Mouse (Mus musculus) cerebellum, adult 11-12 months (tissue): ENCODE results near the gene Rbfox2.

Experiments used
- DNase-seq: peaks from one replicate; pipeline ENCODE4 v3.0.0; 2022

The Rbfox2 gene

GRCm38 (mm10) chr15:77268415-77268814 lies 38.4 kb downstream of the Rbfox2 start:
- no peak for DNase-seq

- DNase-seq = no peak
Measured at GRCm38 (mm10) chr15:77265318-77265717, 41.5 kb downstream of the Rbfox2 start.

GRCm38 (mm10) chr15:77264314-77264713 lies 42.5 kb downstream of the Rbfox2 start:
- no peak for DNase-seq

GRCm38 (mm10) chr15:77262782-77263181 lies 44.0 kb downstream of the Rbfox2 start:
- DNase-seq = no peak

- peak; percentile 67 for DNase-seq
Measured at GRCm38 (mm10) chr15:77257437-77258229, 49.2 kb downstream of the Rbfox2 start.

- DNase-seq = no peak
Measured at GRCm38 (mm10) chr15:77256782-77257181, 50.0 kb downstream of the Rbfox2 start.

GRCm38 (mm10) chr15:77254636-77255035 lies 52.2 kb downstream of the Rbfox2 start:
- no peak for DNase-seq

- peak; percentile 39 for DNase-seq
Measured at GRCm38 (mm10) chr15:77254128-77254527, 52.7 kb downstream of the Rbfox2 start.

GRCm38 (mm10) chr15:77251706-77252105 lies 55.1 kb downstream of the Rbfox2 start:
- no peak for DNase-seq

GRCm38 (mm10) chr15:77250806-77251205 lies 56.0 kb downstream of the Rbfox2 start:
- DNase-seq = no peak

- DNase-seq = no peak
Measured at GRCm38 (mm10) chr15:77249421-77249820, 57.4 kb downstream of the Rbfox2 start.

GRCm38 (mm10) chr15:77245418-77246365 lies 61.1 kb downstream of the Rbfox2 start:
- peak; percentile 91 for DNase-seq

- no peak for DNase-seq
Measured at GRCm38 (mm10) chr15:77244634-77245033, 62.2 kb downstream of the Rbfox2 start.

- no peak for DNase-seq
Measured at GRCm38 (mm10) chr15:77243876-77244560, 62.8 kb downstream of the Rbfox2 start.

GRCm38 (mm10) chr15:77240607-77241006 lies 66.2 kb downstream of the Rbfox2 start:
- DNase-seq = no peak

GRCm38 (mm10) chr15:77239564-77239963 lies 67.2 kb downstream of the Rbfox2 start:
- DNase-seq = no peak

- no peak for DNase-seq
Measured at GRCm38 (mm10) chr15:77237661-77238060, 69.1 kb downstream of the Rbfox2 start.

- DNase-seq = no peak
Measured at GRCm38 (mm10) chr15:77236055-77236567, 70.7 kb downstream of the Rbfox2 start.

GRCm38 (mm10) chr15:77235551-77235950 lies 71.3 kb downstream of the Rbfox2 start:
- no peak for DNase-seq

GRCm38 (mm10) chr15:77234296-77234695 lies 72.5 kb downstream of the Rbfox2 start:
- no peak for DNase-seq

- DNase-seq = no peak
Measured at GRCm38 (mm10) chr15:77230144-77230543, 76.7 kb downstream of the Rbfox2 start.

- DNase-seq = no peak
Measured at GRCm38 (mm10) chr15:77226831-77227354, 79.9 kb downstream of the Rbfox2 start.

- DNase-seq = no peak
Measured at GRCm38 (mm10) chr15:77225858-77226257, 80.9 kb downstream of the Rbfox2 start.
